Mouse (Mus musculus) layer of hippocampus, adult 9-11 months (tissue): ENCODE data around the gene Insc.
A peak's percentile ranks its signal among the peaks of the same experiment; 100 is the strongest.

Experiments used
- DNase-seq: peaks from one replicate; pipeline ENCODE4 v3.0.0; 2022

Insc gene

GRCm38 (mm10) chr7:114832257-114832940, 88.9 kb downstream of the Insc start:
- DNase-seq, result no peak

- DNase-seq, result no peak
Observed at GRCm38 (mm10) chr7:114834504-114834903, 91.0 kb downstream of the Insc start.

- peak; percentile 62 for DNase-seq
Observed at GRCm38 (mm10) chr7:114837268-114837667, 93.8 kb downstream of the Insc start.

GRCm38 (mm10) chr7:114840029-114840745, 96.7 kb downstream of the Insc start:
- no peak for DNase-seq

- DNase-seq, result no peak
Observed at GRCm38 (mm10) chr7:114842644-114843211, 99.2 kb downstream of the Insc start.

- DNase-seq, result no peak
Observed at GRCm38 (mm10) chr7:114847179-114847578, 103.7 kb downstream of the Insc start.

- no peak for DNase-seq
Observed at GRCm38 (mm10) chr7:114852387-114852786, 108.9 kb downstream of the Insc start.

GRCm38 (mm10) chr7:114854169-114854568, 110.7 kb downstream of the Insc start:
- no peak for DNase-seq

GRCm38 (mm10) chr7:114860858-114861523, 117.5 kb downstream of the Insc start:
- DNase-seq, result no peak

GRCm38 (mm10) chr7:114873315-114874012, 130.0 kb downstream of the Insc start:
- DNase-seq, result no peak

- peak; percentile 72 for DNase-seq
Observed at GRCm38 (mm10) chr7:114874032-114874441, 130.5 kb downstream of the Insc start.

- DNase-seq, result no peak
Observed at GRCm38 (mm10) chr7:114874579-114874978, 131.1 kb downstream of the Insc start.

- DNase-seq, result peak; percentile 30
Observed at GRCm38 (mm10) chr7:114883602-114884001, 140.1 kb downstream of the Insc start.

GRCm38 (mm10) chr7:114886933-114887332, 143.4 kb downstream of the Insc start:
- peak; percentile 10 for DNase-seq

GRCm38 (mm10) chr7:114890215-114890614, 146.7 kb downstream of the Insc start:
- DNase-seq, result no peak

GRCm38 (mm10) chr7:114892618-114893257, 149.2 kb downstream of the Insc start:
- peak; percentile 49 for DNase-seq

- no peak for DNase-seq
Observed at GRCm38 (mm10) chr7:114893889-114894288, 150.4 kb downstream of the Insc start.

GRCm38 (mm10) chr7:114896966-114897697, 153.6 kb downstream of the Insc start:
- no peak for DNase-seq
